Comparison of ENCODE assay signal across 8 mouse cellular contexts in genomic region chr7:80059064-80059838, GRCm38 (mm10). TPM values are rescaled to one million over a fixed set of nuclear protein-coding genes. Genes with fewer than 3 reads are reported as not detected.
DNase-seq lines count a peak whose midpoint lies in the region; ATAC-seq and TF ChIP-seq lines count a peak whose summit lies in the region.
"Had no signal": no experiment of that assay in that cellular context is flagged by ENCODE, and none has a peak within 500 bp of the region (broad histone marks: within the 10 kb centered on the region; RNA-seq: fewer than 3 reads in every experiment).

No protein-coding gene starts in this region.

- H3K36me3 ChIP-seq in lung, embryonic 14.5 days (ENCODE audit: insufficient read depth), result no peaks in the 10 kb centered on the region; the same call in 1 of the 2 replicates
- H3K36me3 ChIP-seq in embryonic facial prominence, embryonic 15.5 days, result no peaks in the 10 kb centered on the region
- H3K36me3 ChIP-seq in intestine, postnatal 0 days (ENCODE audit: control insufficient read depth, insufficient read depth), result no peaks in the 10 kb centered on the region; the same call in 1 of the 2 replicates
- H3K36me3 ChIP-seq in small intestine, adult 2 months (ENCODE audit: control insufficient read depth, insufficient read depth, low read length), result peaks cover 1% of the 10 kb centered on the region; the same call in 1 of the 2 replicates

- WGBS in lung, embryonic 14.5 days, result 40% methylated on average over 13 of the region's 13 CpGs
- WGBS in embryonic facial prominence, embryonic 15.5 days, result 59% methylated on average over 13 of the region's 13 CpGs
- 53% methylated on average over 13 of the region's 13 CpGs for WGBS in intestine, postnatal 0 days
- 74% methylated on average over 13 of the region's 13 CpGs for WGBS in small intestine, adult 2 months

- H3K4me3 ChIP-seq in lung, embryonic 14.5 days (ENCODE audit: low read depth, low read length), result no peak overlapping the region
- no peak overlapping the region for H3K4me3 ChIP-seq in embryonic facial prominence, embryonic 15.5 days (replicated peaks)
- H3K4me3 ChIP-seq in intestine, postnatal 0 days (ENCODE audit: low read depth, low read length), result no peak overlapping the region
- no peak overlapping the region for H3K4me3 ChIP-seq in small intestine, adult 2 months (ENCODE audit: low read depth, low read length)

- TF ChIP-seq POLR2A in small intestine, adult 2 months (IDR thresholded peaks at IDR 0.05; ENCODE audit: low read depth, low read length), result no peak; the same call in 1 of the 2 replicates

- DNase-seq in lung, embryonic 14.5 days, result no peak
- no peak for DNase-seq in lung, postnatal 14 days
- DNase-seq in gastrocnemius, adult 8-10 months (ENCODE audit: low spot score in 2 of 2), result no peak
- DNase-seq in right cerebral cortex, postnatal 25 days, result no peak
- DNase-seq: forebrain, postnatal 0 days had no signal

- peak overlapping the region; percentile 32 for H3K4me2 ChIP-seq in lung, embryonic 14.5 days
- no peak overlapping the region for H3K4me2 ChIP-seq in embryonic facial prominence, embryonic 15.5 days (replicated peaks)
- 0 out of 2 replicates have a peak overlapping the region, but pooled peaks have one; percentile 7 for H3K4me2 ChIP-seq in intestine, postnatal 0 days (replicated peaks; ENCODE audit: low read depth)

- ATAC-seq in lung, embryonic 14.5 days (ENCODE audit: insufficient read depth), result 0 out of 2 replicates have a peak, but pooled peaks have one; percentile 10
- no peak for ATAC-seq in embryonic facial prominence, embryonic 15.5 days (ENCODE audit: insufficient number of reproducible peaks, low FRiP score, low TSS enrichment, low read depth)
- no peak for ATAC-seq in intestine, postnatal 0 days
- ATAC-seq: forebrain, postnatal 0 days had no signal

- no peak for TF ChIP-seq CTCF in lung, embryonic 14.5 days (IDR thresholded peaks at IDR 0.05; ENCODE audit: low read depth)
- no peak for TF ChIP-seq CTCF in intestine, postnatal 0 days (IDR thresholded peaks at IDR 0.05; ENCODE audit: low read depth)
- TF ChIP-seq CTCF in small intestine, adult 2 months (IDR thresholded peaks at IDR 0.05; ENCODE audit: extremely low read depth, insufficient read length, insufficient replicate concordance, low read depth, low read length), result no peak

- peaks cover 46% of the 10 kb centered on the region for H3K4me1 ChIP-seq in lung, embryonic 14.5 days (ENCODE audit: insufficient read depth)
- H3K4me1 ChIP-seq in embryonic facial prominence, embryonic 15.5 days, result peaks cover 62% of the 10 kb centered on the region
- peaks cover 31% of the 10 kb centered on the region for H3K4me1 ChIP-seq in intestine, postnatal 0 days (replicated peaks; ENCODE audit: control insufficient read depth, insufficient read depth, low read length)
- H3K4me1 ChIP-seq in small intestine, adult 2 months (ENCODE audit: control insufficient read depth, insufficient read depth, insufficient read length, low read length), result peaks cover 65% of the 10 kb centered on the region

- H3K9me3 ChIP-seq in lung, embryonic 14.5 days (ENCODE audit: low read depth, low read length), result no peaks in the 10 kb centered on the region
- H3K9me3 ChIP-seq in embryonic facial prominence, embryonic 15.5 days (replicated peaks), result no peaks in the 10 kb centered on the region
- no peaks in the 10 kb centered on the region for H3K9me3 ChIP-seq in intestine, postnatal 0 days (ENCODE audit: control insufficient read depth)

- H3K9ac ChIP-seq in lung, embryonic 14.5 days, result no peak overlapping the region
- no peak overlapping the region for H3K9ac ChIP-seq in embryonic facial prominence, embryonic 15.5 days
- no peak overlapping the region for H3K9ac ChIP-seq in intestine, postnatal 0 days (ENCODE audit: low read depth, low read length)
- H3K9ac ChIP-seq: forebrain, postnatal 0 days had no signal

- no peaks in the 10 kb centered on the region for H3K27me3 ChIP-seq in lung, embryonic 14.5 days (ENCODE audit: insufficient read depth, low read length)
- no peaks in the 10 kb centered on the region for H3K27me3 ChIP-seq in embryonic facial prominence, embryonic 15.5 days
- H3K27me3 ChIP-seq in intestine, postnatal 0 days (replicated peaks; ENCODE audit: control insufficient read depth, insufficient read depth, low read length), result no peaks in the 10 kb centered on the region
- no peaks in the 10 kb centered on the region for H3K27me3 ChIP-seq in small intestine, adult 2 months (ENCODE audit: control insufficient read depth, insufficient read depth, low read length)

- peak overlapping the region; percentile 84 for H3K27ac ChIP-seq in lung, embryonic 14.5 days (ENCODE audit: low read depth)
- H3K27ac ChIP-seq in embryonic facial prominence, embryonic 15.5 days (replicated peaks), result peak overlapping the region; percentile 65; the same call in 1 of the 2 replicates
- peak overlapping the region; percentile 90 for H3K27ac ChIP-seq in intestine, postnatal 0 days (ENCODE audit: low read depth, low read length)
- H3K27ac ChIP-seq in small intestine, adult 2 months (ENCODE audit: insufficient read depth, low read depth, low read length), result peak overlapping the region; percentile 100

RNA-seq across cellular contexts. Expression of gene Zfp710, which starts 34.6 kb away (rescaled TPM):
- 15.8 and 17.7 TPM in 2 replicates for polyA plus RNA-seq in lung, embryonic 14.5 days (2014; fragmentation: Nextera tagmentation; extraction: Ambion mirVana)
- polyA plus RNA-seq in embryonic facial prominence, embryonic 15.5 days (2015; fragmentation: Nextera tagmentation; extraction: Ambion mirVana), result 22.0 and 22.9 TPM in 2 replicates
- 8.5 and 9.4 TPM in 2 replicates for polyA plus RNA-seq in intestine, postnatal 0 days (2015; fragmentation: Nextera tagmentation; extraction: Ambion mirVana)
- 34.9 and 67.9 TPM in 2 replicates for polyA plus RNA-seq in small intestine, adult 2 months (2012; rRNA removed)
- 10 to 100 TPM; 18.5 to 37.8 (median 27.3) TPM for total RNA-seq in gastrocnemius, adult 8-10 months (2022)

RNA-seq across cellular contexts. Expression of gene Idh2, which starts 55.9 kb away (rescaled TPM):
- polyA plus RNA-seq in lung, embryonic 14.5 days (2014; fragmentation: Nextera tagmentation; extraction: Ambion mirVana), result 629 and 635 TPM in 2 replicates
- 546 and 574 TPM in 2 replicates for polyA plus RNA-seq in embryonic facial prominence, embryonic 15.5 days (2015; fragmentation: Nextera tagmentation; extraction: Ambion mirVana)
- polyA plus RNA-seq in intestine, postnatal 0 days (2015; fragmentation: Nextera tagmentation; extraction: Ambion mirVana), result 185 and 190 TPM in 2 replicates
- polyA plus RNA-seq in small intestine, adult 2 months (2012; rRNA removed), result 57.2 and 82.3 TPM in 2 replicates
- 100 to 1,000 TPM; 295 to 383 (median 326) TPM for total RNA-seq in gastrocnemius, adult 8-10 months (2022)
